Mouse (Mus musculus) kidney, adult 2 months (tissue): Measurements from ENCODE around the gene Mtfr1l. TPM values are rescaled to one million over a fixed set of nuclear protein-coding genes. Genes with fewer than 3 reads are reported as not detected.

Source experiments
- DNase-seq: peaks from one replicate; pipeline ENCODE4 v3.0.0; 2021
- H3K27ac ChIP-seq: fragments of 200-500 bp; 2 replicates; pipeline ENCODE4 v1.5.1; 2012; ENCODE audit warnings: low read depth, low read length, control low read depth, inconsistent platforms; ENCODE audit not compliant: insufficient read depth
- H3K27me3 ChIP-seq: fragments of 200-500 bp; replicated peaks from 2 replicates; pipeline ENCODE4 v1.6.1; 2012; ENCODE audit warnings: mild to moderate bottlenecking, moderate library complexity, low read length, inconsistent platforms; ENCODE audit not compliant: control insufficient read depth, insufficient read depth
- H3K36me3 ChIP-seq: fragments of 200-500 bp; 2 replicates; pipeline ENCODE4 v1.6.1; 2012; ENCODE audit warnings: mild to moderate bottlenecking, moderate library complexity, low read length, inconsistent platforms; ENCODE audit not compliant: control insufficient read depth, insufficient read depth
- H3K4me1 ChIP-seq: fragments of 200-500 bp; 2 replicates; pipeline ENCODE4 v1.6.1; 2011; ENCODE audit warnings: low read length; ENCODE audit not compliant: control insufficient read depth, insufficient read depth
- H3K4me3 ChIP-seq: fragments of 200-500 bp; 2 replicates; pipeline ENCODE4 v1.5.1; 2011; ENCODE audit warnings: mild to moderate bottlenecking, low read depth, low read length, control low read depth; ENCODE audit not compliant: insufficient read depth
- CTCF ChIP-seq: fragments of 200-500 bp; conservative IDR thresholded peaks from 2 replicates; pipeline ENCODE4 v1.5.1; 2011; ENCODE audit warnings: low read depth, mild to moderate bottlenecking, control low read depth, low read length, moderate library complexity, mixed read lengths; ENCODE audit not compliant: insufficient read depth, insufficient read length
- POLR2A ChIP-seq: fragments of 200-500 bp; IDR thresholded peaks from one replicate; pipeline ENCODE4 v1.6.1; 2011; ENCODE audit warnings: low read depth, low read length, control low read depth
- WGBS: fragments of 180-500 bp; shearing (Covaris S2); methylation state at CpG from one replicate; pipeline ENCODE4 v1.1.7; 2018; 5-methylcytosine and 5-hydroxymethylcytosine counted together
- polyA plus RNA-seq: library from polyadenylated mRNA; depleted of rRNA; stranded (reverse); fragments of >200 nt; gene quantifications from 2 replicates; pipeline ENCODE4 v1.2.3, GENCODE M21; 2012; rRNA removed

The Mtfr1l gene
- polyA plus RNA-seq, 1 experiment = 133 TPM

- no peak for TF ChIP-seq POLR2A
- peak; percentile 87 for TF ChIP-seq CTCF
- Histone ChIP-seq H3K36me3 (no peaks in the 10 kb centered on the region), H3K27me3 (no peaks in the 10 kb centered on the region), H3K4me3 (no peak overlapping the region), H3K4me1 (peaks cover 12% of the 10 kb centered on the region), H3K27ac (no peak overlapping the region)
- WGBS = 23% methylated on average over 6 of the region's 6 CpGs
- DNase-seq = peak; percentile 83
Measured at GRCm38 (mm10) chr4:134480864-134481263, 54.3 kb downstream of the Mtfr1l start.

DNA sequence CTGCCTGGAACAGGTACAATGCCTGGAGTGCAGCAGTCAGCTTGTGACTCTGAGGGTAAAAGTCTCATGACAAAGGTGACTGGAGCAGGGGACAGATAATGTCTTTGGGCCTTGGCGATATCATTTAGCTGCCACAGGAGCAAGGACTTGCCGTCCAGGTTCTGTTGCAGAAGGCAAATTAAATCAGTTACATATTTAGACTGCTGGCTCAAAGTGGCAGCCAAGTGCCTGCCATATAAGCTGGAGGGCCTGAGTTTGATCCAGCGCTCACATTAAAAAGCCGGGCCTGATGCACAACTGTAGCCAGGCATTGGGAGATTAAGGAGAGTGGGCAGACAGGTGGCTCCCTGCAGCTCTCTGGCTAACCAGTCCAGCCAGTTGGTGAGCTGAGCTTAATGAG, 55.3 kb downstream of the Mtfr1l start:
- peaks cover 6% of the 10 kb centered on the region; the same call in 1 of the 2 replicates for H3K4me1 ChIP-seq
- H3K27me3 ChIP-seq = no peaks in the 10 kb centered on the region
- WGBS = 71% methylated on average over 4 of the region's 4 CpGs
- no peak for DNase-seq
- no peak overlapping the region for H3K4me3 ChIP-seq
- H3K27ac ChIP-seq = no peak overlapping the region
- H3K36me3 ChIP-seq = no peaks in the 10 kb centered on the region
- no peak for TF ChIP-seq CTCF
- TF ChIP-seq POLR2A = no peak

- peak; percentile 91 for DNase-seq
Measured at GRCm38 (mm10) chr4:134478031-134478430, 57.2 kb downstream of the Mtfr1l start.

DNA sequence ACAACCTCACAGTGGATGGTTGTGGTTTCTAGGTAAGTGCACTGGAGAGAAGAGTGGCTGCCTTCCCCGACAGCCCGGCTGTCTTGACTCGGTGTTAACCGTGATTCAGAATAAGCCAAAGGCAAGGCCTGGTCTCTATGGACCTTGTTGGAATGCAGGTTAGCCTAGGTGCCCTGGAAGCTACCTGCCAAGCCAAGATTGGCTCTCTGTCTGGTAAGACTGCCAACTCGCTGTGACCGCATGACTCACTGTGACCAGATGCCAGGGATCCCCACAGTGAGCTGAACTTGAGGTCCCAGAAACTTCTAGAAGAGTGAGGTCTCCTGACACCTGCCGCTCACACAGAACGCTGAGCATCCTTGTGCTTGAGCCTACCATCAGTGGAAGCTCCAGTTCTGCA, 58.3 kb downstream of the Mtfr1l start:
- Histone ChIP-seq H3K27ac (no peak overlapping the region), H3K36me3 (no peaks in the 10 kb centered on the region), H3K27me3 (no peaks in the 10 kb centered on the region), H3K4me1 (0 out of 2 replicates have a peak, but pooled peaks cover 2% of the 10 kb centered on the region), H3K4me3 (no peak overlapping the region)
- TF ChIP-seq POLR2A = no peak
- no peak for TF ChIP-seq CTCF
- DNase-seq = peak; percentile 67
- 77% methylated on average over 8 of the region's 8 CpGs for WGBS

More at GRCm38 (mm10) chr4:134478031-134478430, 57.2 kb downstream of the Mtfr1l start:
- 3% methylated on average over 9 of the region's 9 CpGs for WGBS
- Histone ChIP-seq H3K4me3 (no peak overlapping the region), H3K36me3 (no peaks in the 10 kb centered on the region), H3K4me1 (0 out of 2 replicates have a peak, but pooled peaks cover 2% of the 10 kb centered on the region), H3K27me3 (no peaks in the 10 kb centered on the region), H3K27ac (no peak overlapping the region)
- TF ChIP-seq POLR2A (no peak), CTCF (peak; percentile 99)

Other genes with a start within 250 kb of the Mtfr1l start
- 3.3 and 3.4 TPM in 2 replicates for gene Pdik1l, start 247.5 kb downstream of the Mtfr1l start, polyA plus RNA-seq
- 4.2 and 7.4 TPM in 2 replicates for gene Trim63, start 220.3 kb downstream of the Mtfr1l start, polyA plus RNA-seq
- gene Slc30a2, start 192.2 kb downstream of the Mtfr1l start, polyA plus RNA-seq = 32.3 and 33.3 TPM in 2 replicates
- gene Extl1, start 151.5 kb downstream of the Mtfr1l start, polyA plus RNA-seq = 1.1 and 1.3 TPM in 2 replicates
- gene Pafah2, start 139.1 kb downstream of the Mtfr1l start, polyA plus RNA-seq = 96.9 and 102 TPM in 2 replicates
- gene Stmn1, start 67.1 kb downstream of the Mtfr1l start, polyA plus RNA-seq = 9.8 and 24.9 TPM in 2 replicates
- gene Paqr7, start 38.7 kb downstream of the Mtfr1l start, polyA plus RNA-seq = 58.7 and 74.3 TPM in 2 replicates
- 0.07 and 0.09 TPM in 2 replicates for gene Aunip, start 24.4 kb downstream of the Mtfr1l start, polyA plus RNA-seq
- 9.8 and 10.2 TPM in 2 replicates for gene Selenon, start 16.8 kb upstream of the Mtfr1l start, polyA plus RNA-seq
- gene Man1c1, start 168.9 kb upstream of the Mtfr1l start, polyA plus RNA-seq = 4.6 and 4.7 TPM in 2 replicates
- 21.8 and 22.0 TPM in 2 replicates for gene Ldlrap1, start 232.6 kb upstream of the Mtfr1l start, polyA plus RNA-seq